Mouse (Mus musculus): ENCODE measurements around the gene Mgat4a. TPM values are rescaled to one million over a fixed set of nuclear protein-coding genes. Genes with fewer than 3 reads are reported as not detected.

Gene Mgat4a
- polyA plus RNA-seq, 2 experiments: 6.8 to 9.0 TPM

- no peak for DNase-seq (ENCODE audit: low spot score)
- Histone ChIP-seq H3K4me1 (ENCODE audit: control insufficient read depth, insufficient read depth, low read length) (no peaks in the 10 kb centered on the region), H3K27me3 (ENCODE audit: control insufficient read depth, insufficient read depth, low read length) (no peaks in the 10 kb centered on the region), H3K4me3 (replicated peaks; ENCODE audit: low read length) (no peak overlapping the region), H3K9ac (ENCODE audit: low read depth, low read length, severe bottlenecking) (no peak overlapping the region), H3K9me3 (ENCODE audit: control insufficient read depth, low read length) (no peaks in the 10 kb centered on the region), H3K4me2 (replicated peaks; ENCODE audit: low read depth, low read length, severe bottlenecking) (no peak overlapping the region), H3K27ac (replicated peaks; ENCODE audit: low read depth, low read length) (no peak overlapping the region), H3K36me3 (ENCODE audit: control insufficient read depth, insufficient read depth, low read length) (no peaks in the 10 kb centered on the region)
- TF ChIP-seq POLR2A (IDR thresholded peaks at IDR 0.05; ENCODE audit: borderline replicate concordance, extremely low read depth, insufficient read depth, insufficient read length): no peak
- no peak for ATAC-seq (ENCODE audit: low FRiP score, low read depth)
- WGBS: 84% methylated on average over 8 of the region's 8 CpGs
These were observed 66.8 kb downstream of the Mgat4a start for GRCm38 (mm10) chr1:37474046-37474445.

DNA sequence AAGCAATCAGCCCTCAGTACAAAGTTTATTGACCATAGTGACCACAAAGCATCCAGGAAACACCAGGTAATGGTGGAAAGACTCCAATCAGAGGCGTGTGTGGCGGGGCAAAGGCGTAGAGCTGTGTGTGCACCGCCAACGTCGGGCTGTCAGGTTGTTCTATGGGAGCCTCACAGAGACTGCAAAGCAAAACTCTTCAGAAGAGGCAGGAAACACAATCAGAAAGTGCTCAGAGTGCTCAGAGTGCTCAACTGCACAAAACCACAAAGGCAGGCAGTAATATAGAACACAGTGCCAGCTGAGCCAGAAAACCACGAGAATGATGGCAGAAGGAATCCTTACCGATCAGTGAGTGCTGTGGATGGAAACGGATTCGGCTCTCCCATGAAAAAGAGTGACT is 67.6 kb downstream of the Mgat4a start:
- ATAC-seq (ENCODE audit: low FRiP score, low read depth): no peak
- TF ChIP-seq POLR2A (IDR thresholded peaks at IDR 0.05; ENCODE audit: borderline replicate concordance, extremely low read depth, insufficient read depth, insufficient read length): no peak
- Histone ChIP-seq H3K27ac (replicated peaks; ENCODE audit: low read depth, low read length) (no peak overlapping the region), H3K9ac (ENCODE audit: low read depth, low read length, severe bottlenecking) (no peak overlapping the region), H3K27me3 (ENCODE audit: control insufficient read depth, insufficient read depth, low read length) (no peaks in the 10 kb centered on the region), H3K4me2 (replicated peaks; ENCODE audit: low read depth, low read length, severe bottlenecking) (no peak overlapping the region), H3K4me3 (replicated peaks; ENCODE audit: low read length) (no peak overlapping the region), H3K36me3 (ENCODE audit: control insufficient read depth, insufficient read depth, low read length) (no peaks in the 10 kb centered on the region), H3K9me3 (ENCODE audit: control insufficient read depth, low read length) (no peaks in the 10 kb centered on the region), H3K4me1 (ENCODE audit: control insufficient read depth, insufficient read depth, low read length) (no peaks in the 10 kb centered on the region)
- WGBS: 81% methylated on average over 10 of the region's 10 CpGs
- no peak for DNase-seq (ENCODE audit: low spot score)

DNA sequence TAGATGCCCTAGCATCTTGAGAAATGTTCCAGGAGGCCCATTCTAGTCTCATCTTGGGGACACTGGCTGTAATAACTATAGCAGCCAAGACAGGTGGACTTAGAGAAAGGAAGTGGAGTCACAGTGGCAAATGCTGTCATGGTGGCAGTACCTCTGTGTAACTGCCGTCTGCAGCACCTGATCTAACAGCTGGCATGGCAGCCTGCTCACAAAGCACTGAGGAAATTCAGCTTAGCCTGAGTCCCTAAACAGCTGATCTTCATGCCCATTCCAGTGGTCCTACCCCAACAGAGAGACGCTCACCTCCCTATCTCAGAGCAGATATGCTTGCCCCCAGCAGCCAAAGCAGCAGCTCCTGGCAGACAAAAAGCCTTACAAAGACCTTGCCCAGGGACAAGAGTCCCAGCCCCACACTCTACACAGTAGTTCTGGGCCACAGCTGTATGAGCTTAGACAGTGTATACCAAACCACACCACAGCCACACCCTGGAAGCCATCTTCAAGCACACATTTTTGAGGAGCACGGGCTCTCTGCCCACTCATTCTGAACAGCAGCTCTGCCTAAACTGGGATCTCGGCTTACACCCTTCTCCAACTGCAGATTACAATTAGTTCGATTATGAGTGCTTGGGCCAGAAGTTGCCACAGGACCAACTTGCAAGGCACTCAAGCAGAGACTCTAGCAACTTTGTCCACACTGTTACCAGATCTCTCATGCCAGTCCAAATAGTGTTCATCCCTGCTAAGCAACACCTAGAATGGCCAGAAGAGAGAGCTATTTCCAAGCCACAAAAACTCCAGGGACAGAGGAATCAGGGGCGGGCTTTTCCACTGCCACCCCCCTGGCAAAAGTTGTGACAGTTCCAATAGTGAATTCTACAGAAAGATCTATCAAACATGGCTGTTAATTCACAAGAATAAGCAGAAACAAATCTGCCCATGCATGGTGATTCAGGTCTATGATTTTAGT is 69.4 kb downstream of the Mgat4a start:
- no peaks in the 10 kb centered on the region for H3K4me1 ChIP-seq (ENCODE audit: control insufficient read depth, insufficient read depth, low read length)
- DNase-seq (ENCODE audit: low spot score) (no peak), ATAC-seq (ENCODE audit: low FRiP score, low read depth) (no peak)
- H3K9ac ChIP-seq (ENCODE audit: low read depth, low read length, severe bottlenecking): no peak overlapping the region
- WGBS: 80% methylated on average over 6 of the region's 6 CpGs
- H3K4me3 ChIP-seq (replicated peaks; ENCODE audit: low read length): no peak overlapping the region
- H3K9me3 ChIP-seq (ENCODE audit: control insufficient read depth, low read length): no peaks in the 10 kb centered on the region
- H3K36me3 ChIP-seq (ENCODE audit: control insufficient read depth, insufficient read depth, low read length): no peaks in the 10 kb centered on the region
- no peak for TF ChIP-seq POLR2A (IDR thresholded peaks at IDR 0.05; ENCODE audit: borderline replicate concordance, extremely low read depth, insufficient read depth, insufficient read length)
- no peak overlapping the region for H3K4me2 ChIP-seq (replicated peaks; ENCODE audit: low read depth, low read length, severe bottlenecking)
- H3K27me3 ChIP-seq (ENCODE audit: control insufficient read depth, insufficient read depth, low read length): no peaks in the 10 kb centered on the region
- H3K27ac ChIP-seq (replicated peaks; ENCODE audit: low read depth, low read length): no peak overlapping the region

DNA sequence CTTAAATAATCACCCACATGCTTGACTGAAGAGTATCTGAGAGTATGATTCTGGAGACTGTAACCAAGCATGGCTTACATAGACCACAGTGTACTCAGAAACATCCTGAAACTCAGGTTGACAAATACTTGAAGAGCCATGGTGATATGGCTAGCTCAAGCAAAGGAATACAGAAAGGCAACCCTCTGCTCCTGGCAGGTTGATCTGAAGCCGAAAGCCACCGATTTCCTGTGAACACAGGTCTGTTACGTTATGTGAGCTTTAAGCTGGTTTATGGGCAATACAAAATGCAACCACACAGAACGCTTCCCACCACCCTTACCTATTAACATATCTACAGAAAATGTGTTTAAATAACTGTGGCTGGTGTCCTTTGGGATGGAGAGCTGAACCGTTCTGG is 71.8 kb downstream of the Mgat4a start:
- H3K4me1 ChIP-seq (ENCODE audit: control insufficient read depth, insufficient read depth, low read length): no peaks in the 10 kb centered on the region
- TF ChIP-seq POLR2A (IDR thresholded peaks at IDR 0.05; ENCODE audit: borderline replicate concordance, extremely low read depth, insufficient read depth, insufficient read length): no peak
- H3K27ac ChIP-seq (replicated peaks; ENCODE audit: low read depth, low read length): no peak overlapping the region
- H3K4me2 ChIP-seq (replicated peaks; ENCODE audit: low read depth, low read length, severe bottlenecking): no peak overlapping the region
- H3K9me3 ChIP-seq (ENCODE audit: control insufficient read depth, low read length): no peaks in the 10 kb centered on the region
- H3K9ac ChIP-seq (ENCODE audit: low read depth, low read length, severe bottlenecking): no peak overlapping the region
- H3K4me3 ChIP-seq (replicated peaks; ENCODE audit: low read length): no peak overlapping the region
- H3K36me3 ChIP-seq (ENCODE audit: control insufficient read depth, insufficient read depth, low read length): no peaks in the 10 kb centered on the region
- no peak for DNase-seq (ENCODE audit: low spot score)
- no peaks in the 10 kb centered on the region for H3K27me3 ChIP-seq (ENCODE audit: control insufficient read depth, insufficient read depth, low read length)
- WGBS: 84% methylated on average over 5 of the region's 5 CpGs
- no peak for ATAC-seq (ENCODE audit: low FRiP score, low read depth)

- H3K4me2 ChIP-seq (replicated peaks; ENCODE audit: low read depth, low read length, severe bottlenecking): no peak overlapping the region
- no peak overlapping the region for H3K4me3 ChIP-seq (replicated peaks; ENCODE audit: low read length)
- no peaks in the 10 kb centered on the region for H3K36me3 ChIP-seq (ENCODE audit: control insufficient read depth, insufficient read depth, low read length)
- H3K9ac ChIP-seq (ENCODE audit: low read depth, low read length, severe bottlenecking): no peak overlapping the region
- TF ChIP-seq POLR2A (IDR thresholded peaks at IDR 0.05; ENCODE audit: borderline replicate concordance, extremely low read depth, insufficient read depth, insufficient read length): no peak
- no peaks in the 10 kb centered on the region for H3K27me3 ChIP-seq (ENCODE audit: control insufficient read depth, insufficient read depth, low read length)
- no peak for DNase-seq (ENCODE audit: low spot score)
- ATAC-seq (ENCODE audit: low FRiP score, low read depth): no peak
- H3K4me1 ChIP-seq (ENCODE audit: control insufficient read depth, insufficient read depth, low read length): no peaks in the 10 kb centered on the region
- WGBS: 80% methylated on average over 4 of the region's 4 CpGs
- H3K27ac ChIP-seq (replicated peaks; ENCODE audit: low read depth, low read length): no peak overlapping the region
- H3K9me3 ChIP-seq (ENCODE audit: control insufficient read depth, low read length): no peaks in the 10 kb centered on the region
These were observed 73.0 kb downstream of the Mgat4a start for GRCm38 (mm10) chr1:37467806-37468205.

All from limb, embryonic 14.5 days (tissue).